In genomic region chr7:49163789-49164188, GRCm38 (mm10) we compare ENCODE assay signal across 10 mouse cellular contexts.
DNase-seq lines count a peak whose midpoint lies in the region; ATAC-seq and TF ChIP-seq lines count a peak whose summit lies in the region.
"Had no signal": no experiment of that assay in that cellular context is flagged by ENCODE, and none has a peak within 500 bp of the region (broad histone marks: within the 10 kb centered on the region; RNA-seq: fewer than 3 reads in every experiment).

No protein-coding gene starts in this region.

- H3K4me2 ChIP-seq in heart, embryonic 16.5 days (ENCODE audit: low read depth, low read length), result no peak overlapping the region
- H3K4me2 ChIP-seq in neural tube, embryonic 13.5 days, result no peak overlapping the region
- H3K4me2 ChIP-seq in lung, embryonic 14.5 days, result no peak overlapping the region
- H3K4me2 ChIP-seq in stomach, embryonic 14.5 days (replicated peaks; ENCODE audit: low read depth, low read length), result no peak overlapping the region
- H3K4me2 ChIP-seq in intestine, postnatal 0 days (replicated peaks; ENCODE audit: low read depth), result no peak overlapping the region

- no peaks in the 10 kb centered on the region for H3K36me3 ChIP-seq in heart, embryonic 16.5 days (ENCODE audit: control insufficient read depth, insufficient read depth)
- H3K36me3 ChIP-seq in neural tube, embryonic 13.5 days, result no peaks in the 10 kb centered on the region
- H3K36me3 ChIP-seq in lung, embryonic 14.5 days (ENCODE audit: insufficient read depth), result no peaks in the 10 kb centered on the region
- H3K36me3 ChIP-seq in stomach, embryonic 14.5 days (ENCODE audit: control insufficient read depth, insufficient read depth, low read length), result no peaks in the 10 kb centered on the region
- no peaks in the 10 kb centered on the region for H3K36me3 ChIP-seq in intestine, postnatal 0 days (ENCODE audit: control insufficient read depth, insufficient read depth)

- H3K27me3 ChIP-seq in heart, embryonic 16.5 days (ENCODE audit: control insufficient read depth, insufficient read depth, low read length), result no peaks in the 10 kb centered on the region
- H3K27me3 ChIP-seq in neural tube, embryonic 13.5 days, result no peaks in the 10 kb centered on the region
- no peaks in the 10 kb centered on the region for H3K27me3 ChIP-seq in lung, embryonic 14.5 days (ENCODE audit: insufficient read depth, low read length)
- no peaks in the 10 kb centered on the region for H3K27me3 ChIP-seq in stomach, embryonic 14.5 days (ENCODE audit: control insufficient read depth, insufficient read depth, low read length)
- H3K27me3 ChIP-seq in intestine, postnatal 0 days (replicated peaks; ENCODE audit: control insufficient read depth, insufficient read depth, low read length), result no peaks in the 10 kb centered on the region

- WGBS in heart, embryonic 16.5 days, result 48% methylated on average over 11 of the region's 11 CpGs
- WGBS in neural tube, embryonic 13.5 days, result 35% methylated on average over 11 of the region's 11 CpGs
- 58% methylated on average over 11 of the region's 11 CpGs for WGBS in lung, embryonic 14.5 days
- 59% methylated on average over 11 of the region's 11 CpGs for WGBS in stomach, embryonic 14.5 days
- 81% methylated on average over 11 of the region's 11 CpGs for WGBS in intestine, postnatal 0 days

- intact Hi-C loops in heart, postnatal 25 days (cut with DNase I), result no loop called here

- H3K4me1 ChIP-seq in heart, embryonic 16.5 days (ENCODE audit: control insufficient read depth, insufficient read depth, low read length), result peaks cover 50% of the 10 kb centered on the region
- H3K4me1 ChIP-seq in neural tube, embryonic 13.5 days (replicated peaks), result peaks cover 63% of the 10 kb centered on the region
- peaks cover 8% of the 10 kb centered on the region for H3K4me1 ChIP-seq in lung, embryonic 14.5 days (ENCODE audit: insufficient read depth)
- 0 out of 2 replicates have a peak, but pooled peaks cover 11% of the 10 kb centered on the region for H3K4me1 ChIP-seq in stomach, embryonic 14.5 days (ENCODE audit: control insufficient read depth, insufficient read depth, low read length)
- H3K4me1 ChIP-seq in intestine, postnatal 0 days (replicated peaks; ENCODE audit: control insufficient read depth, insufficient read depth, low read length), result no peaks in the 10 kb centered on the region

- no peak for TF ChIP-seq CTCF in lung, embryonic 14.5 days (IDR thresholded peaks at IDR 0.05; ENCODE audit: low read depth)
- TF ChIP-seq CTCF in intestine, postnatal 0 days (IDR thresholded peaks at IDR 0.05; ENCODE audit: low read depth), result no peak

- no peaks in the 10 kb centered on the region for H3K9me3 ChIP-seq in heart, embryonic 16.5 days (replicated peaks; ENCODE audit: control insufficient read depth, low read length)
- H3K9me3 ChIP-seq in neural tube, embryonic 13.5 days, result no peaks in the 10 kb centered on the region
- H3K9me3 ChIP-seq in lung, embryonic 14.5 days (ENCODE audit: low read depth, low read length), result no peaks in the 10 kb centered on the region
- no peaks in the 10 kb centered on the region for H3K9me3 ChIP-seq in stomach, embryonic 14.5 days (ENCODE audit: control insufficient read depth, low read depth, low read length)
- no peaks in the 10 kb centered on the region for H3K9me3 ChIP-seq in intestine, postnatal 0 days (ENCODE audit: control insufficient read depth)

- no peak overlapping the region for H3K4me3 ChIP-seq in heart, embryonic 16.5 days (ENCODE audit: low read length)
- no peak overlapping the region for H3K4me3 ChIP-seq in neural tube, embryonic 13.5 days
- no peak overlapping the region for H3K4me3 ChIP-seq in lung, embryonic 14.5 days (ENCODE audit: low read depth, low read length)
- no peak overlapping the region for H3K4me3 ChIP-seq in stomach, embryonic 14.5 days (ENCODE audit: low read depth, low read length)
- no peak overlapping the region for H3K4me3 ChIP-seq in intestine, postnatal 0 days (ENCODE audit: low read depth, low read length)

- 0 out of 2 replicates have a peak overlapping the region, but pooled peaks have one; percentile 11 for H3K9ac ChIP-seq in heart, embryonic 16.5 days (ENCODE audit: low read length)
- H3K9ac ChIP-seq in neural tube, embryonic 13.5 days, result peak overlapping the region; percentile 0; the same call in 1 of the 2 replicates
- H3K9ac ChIP-seq in lung, embryonic 14.5 days, result no peak overlapping the region
- H3K9ac ChIP-seq in stomach, embryonic 14.5 days (replicated peaks; ENCODE audit: low read depth, low read length), result no peak overlapping the region
- no peak overlapping the region for H3K9ac ChIP-seq in intestine, postnatal 0 days (ENCODE audit: low read depth, low read length)

- no peak for DNase-seq in heart, postnatal 25 days (ENCODE audit: low spot score)
- no peak for DNase-seq in neural tube, embryonic 10.5 days (ENCODE audit: extremely low spot score, low spot score)
- DNase-seq in lung, embryonic 14.5 days, result peak; percentile 35
- DNase-seq in gastrocnemius, postnatal 4 days (ENCODE audit: low spot score in 2 of 2), result no peak
- DNase-seq: gastrocnemius, postnatal 25 days; liver had no signal

- 0 out of 2 replicates have a peak, but pooled peaks have one; percentile 19 for ATAC-seq in heart, embryonic 16.5 days (replicated peaks; ENCODE audit: extremely low read depth, insufficient read depth, low FRiP score)
- ATAC-seq in neural tube, embryonic 13.5 days (ENCODE audit: low read depth), result 0 out of 2 replicates have a peak, but pooled peaks have one; percentile 6
- ATAC-seq in lung, embryonic 14.5 days (ENCODE audit: insufficient read depth), result no peak
- ATAC-seq in stomach, embryonic 14.5 days (ENCODE audit: insufficient number of reproducible peaks, insufficient read depth, low FRiP score, low read depth), result no peak
- no peak for ATAC-seq in intestine, postnatal 0 days

- peak overlapping the region; percentile 60 for H3K27ac ChIP-seq in heart, embryonic 16.5 days (ENCODE audit: low read length)
- H3K27ac ChIP-seq in neural tube, embryonic 13.5 days (replicated peaks), result peak overlapping the region; percentile 52; the same call in 1 of the 2 replicates
- no peak overlapping the region for H3K27ac ChIP-seq in lung, embryonic 14.5 days (ENCODE audit: low read depth)
- peak overlapping the region; percentile 71; the same call in 1 of the 2 replicates for H3K27ac ChIP-seq in stomach, embryonic 14.5 days (ENCODE audit: low read length)
- H3K27ac ChIP-seq in intestine, postnatal 0 days (ENCODE audit: low read depth, low read length), result no peak overlapping the region

Comparison
In these comparisons a context has a peak if more than half of its experiments do, and no peak if none do; other contexts are left out.
1. ATAC-seq: peak in heart, embryonic 16.5 days (single experiment) and neural tube, embryonic 13.5 days (single experiment); none in lung, embryonic 14.5 days (single experiment), stomach, embryonic 14.5 days (single experiment) and intestine, postnatal 0 days (single experiment).
2. H3K27ac ChIP-seq: peak in heart, embryonic 16.5 days (single experiment), neural tube, embryonic 13.5 days (single experiment) and stomach, embryonic 14.5 days (single experiment); none in lung, embryonic 14.5 days (single experiment) and intestine, postnatal 0 days (single experiment).
3. H3K9ac ChIP-seq: peak in heart, embryonic 16.5 days (single experiment) and neural tube, embryonic 13.5 days (single experiment); none in lung, embryonic 14.5 days (single experiment), stomach, embryonic 14.5 days (single experiment) and intestine, postnatal 0 days (single experiment).